Mouse (Mus musculus) forebrain, embryonic 13.5 days (tissue): ENCODE results near the gene Dact2. TPM values are rescaled to one million over a fixed set of nuclear protein-coding genes. Genes with fewer than 3 reads are reported as not detected.

Experiments
- ATAC-seq: fragments of 200-750 bp; cut with Nextera tagmentation; 2 replicates; pipeline ENCODE4 v1.8.0; 2017
- H3K27ac ChIP-seq: fragments of 300-500 bp; sonication (generic); 2 replicates; pipeline ENCODE4 v1.5.1; 2015; ENCODE audit warnings: inconsistent platforms, mild to moderate bottlenecking, moderate library complexity
- H3K27me3 ChIP-seq: fragments of 300-500 bp; sonication (generic); 2 replicates; pipeline ENCODE4 v1.6.1; 2015; ENCODE audit warnings: mild to moderate bottlenecking, inconsistent platforms
- H3K36me3 ChIP-seq: fragments of 300-500 bp; sonication (generic); 2 replicates; pipeline ENCODE4 v1.6.1; 2015; ENCODE audit warnings: mild to moderate bottlenecking, inconsistent platforms; ENCODE audit not compliant: poor library complexity, severe bottlenecking
- H3K4me1 ChIP-seq: fragments of 300-500 bp; sonication (generic); 2 replicates; pipeline ENCODE4 v1.6.1; 2015; ENCODE audit warnings: inconsistent platforms
- H3K4me2 ChIP-seq: fragments of 300-500 bp; sonication (generic); 2 replicates; pipeline ENCODE4 v1.6.1; 2015; ENCODE audit warnings: inconsistent platforms, mild to moderate bottlenecking, moderate library complexity
- H3K4me3 ChIP-seq: fragments of 300-500 bp; sonication (generic); 2 replicates; pipeline ENCODE4 v1.5.1; 2015; ENCODE audit warnings: mild to moderate bottlenecking, inconsistent platforms
- H3K9ac ChIP-seq: fragments of 300-500 bp; sonication (generic); 2 replicates; pipeline ENCODE4 v1.6.1; 2015; ENCODE audit warnings: mild to moderate bottlenecking, inconsistent platforms
- H3K9me3 ChIP-seq: fragments of 300-500 bp; sonication (generic); replicated peaks from 2 replicates; pipeline ENCODE4 v1.6.1; 2016; ENCODE audit warnings: inconsistent platforms
- WGBS: fragments of 180-500 bp; shearing (Covaris S2); methylation state at CpG from one replicate; pipeline ENCODE4 v1.1.7; 2015; 5-methylcytosine and 5-hydroxymethylcytosine counted together
- polyA plus RNA-seq: library from polyadenylated mRNA; unstranded; fragments of >200 nt; fragmentation: Nextera tagmentation; extraction: Ambion mirVana; gene quantifications from 2 replicates; pipeline ENCODE4 v1.2.1, GENCODE M21; 2015

The Dact2 gene
- polyA plus RNA-seq, 1 experiment from 2014 or later, result 0.88 TPM

- Histone ChIP-seq H3K4me3 (no peak overlapping the region), H3K4me2 (no peak overlapping the region), H3K27me3 (no peaks in the 10 kb centered on the region), H3K4me1 (peaks cover 5% of the 10 kb centered on the region; the same call in 1 of the 2 replicates), H3K9ac (no peak overlapping the region), H3K9me3 (no peaks in the 10 kb centered on the region), H3K36me3 (no peaks in the 10 kb centered on the region), H3K27ac (no peak overlapping the region)
- ATAC-seq, result 0 out of 2 replicates have a peak, but pooled peaks have one; percentile 43
- WGBS, result 63% methylated on average over 3 of the region's 3 CpGs
These were observed 28.5 kb upstream of the Dact2 start for GRCm38 (mm10) chr17:14232629-14233028.

- 19% methylated on average over 13 of the region's 13 CpGs for WGBS
These were observed 26.8 kb upstream of the Dact2 start for GRCm38 (mm10) chr17:14230698-14231430.

DNA sequence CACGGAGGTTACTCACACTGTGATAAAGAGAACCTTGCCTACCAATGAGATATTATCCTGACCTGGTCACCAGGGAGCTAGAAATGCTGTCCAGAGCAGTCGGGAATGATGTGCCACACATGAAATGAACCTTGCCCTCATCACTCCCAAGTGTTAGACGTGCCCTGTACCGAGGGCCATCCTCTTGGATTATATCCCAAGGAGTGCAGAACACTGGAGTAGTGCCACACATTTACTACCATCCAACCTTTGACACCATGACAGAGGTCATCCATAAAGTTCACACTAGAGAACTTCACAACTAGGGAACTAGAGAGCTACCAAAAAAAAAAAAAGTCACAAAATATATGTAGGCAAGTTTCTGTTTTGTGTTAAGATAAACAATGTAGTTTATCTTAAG lies 24.3 kb upstream of the Dact2 start:
- H3K27ac ChIP-seq, result no peak overlapping the region
- no peaks in the 10 kb centered on the region for H3K27me3 ChIP-seq
- no peak overlapping the region for H3K4me3 ChIP-seq
- no peak overlapping the region for H3K4me2 ChIP-seq
- ATAC-seq, result no peak
- H3K9me3 ChIP-seq, result no peaks in the 10 kb centered on the region
- H3K36me3 ChIP-seq, result no peaks in the 10 kb centered on the region
- WGBS, result 93% methylated on average over 4 of the region's 4 CpGs
- no peak overlapping the region for H3K9ac ChIP-seq
- peaks cover 5% of the 10 kb centered on the region; the same call in 1 of the 2 replicates for H3K4me1 ChIP-seq

More at GRCm38 (mm10) chr17:14230698-14231430, 26.8 kb upstream of the Dact2 start:
- Histone ChIP-seq H3K4me1 (peaks cover 5% of the 10 kb centered on the region; the same call in 1 of the 2 replicates), H3K36me3 (no peaks in the 10 kb centered on the region), H3K9ac (no peak overlapping the region; the same call in 1 of the 2 replicates), H3K9me3 (no peaks in the 10 kb centered on the region), H3K27ac (no peak overlapping the region), H3K4me3 (no peak overlapping the region), H3K27me3 (no peaks in the 10 kb centered on the region), H3K4me2 (no peak overlapping the region)
- ATAC-seq, result no peak

GRCm38 (mm10) chr17:14227601-14228000 lies 23.5 kb upstream of the Dact2 start:
- Histone ChIP-seq H3K9me3 (no peaks in the 10 kb centered on the region), H3K27ac (no peak overlapping the region), H3K36me3 (no peaks in the 10 kb centered on the region), H3K4me3 (no peak overlapping the region), H3K9ac (no peak overlapping the region), H3K27me3 (no peaks in the 10 kb centered on the region), H3K4me2 (no peak overlapping the region), H3K4me1 (peaks cover 5% of the 10 kb centered on the region; the same call in 1 of the 2 replicates)
- ATAC-seq, result no peak
- WGBS, result 66% methylated on average over 6 of the region's 6 CpGs

GRCm38 (mm10) chr17:14226778-14227177 lies 22.7 kb upstream of the Dact2 start:
- H3K4me3 ChIP-seq, result no peak overlapping the region
- H3K36me3 ChIP-seq, result no peaks in the 10 kb centered on the region
- no peaks in the 10 kb centered on the region for H3K27me3 ChIP-seq
- no peak overlapping the region for H3K27ac ChIP-seq
- H3K4me2 ChIP-seq, result no peak overlapping the region
- H3K4me1 ChIP-seq, result peaks cover 5% of the 10 kb centered on the region; the same call in 1 of the 2 replicates
- ATAC-seq, result no peak
- H3K9ac ChIP-seq, result no peak overlapping the region
- H3K9me3 ChIP-seq, result no peaks in the 10 kb centered on the region
- 43% methylated on average over 4 of the region's 4 CpGs for WGBS

- no peak for ATAC-seq
- Histone ChIP-seq H3K4me2 (no peak overlapping the region), H3K4me1 (peaks cover 3% of the 10 kb centered on the region; the same call in 1 of the 2 replicates), H3K27ac (no peak overlapping the region), H3K36me3 (no peaks in the 10 kb centered on the region), H3K9ac (no peak overlapping the region), H3K4me3 (no peak overlapping the region), H3K27me3 (no peaks in the 10 kb centered on the region), H3K9me3 (no peaks in the 10 kb centered on the region)
- 79% methylated on average over 9 of the region's 9 CpGs for WGBS
These were observed 22.0 kb upstream of the Dact2 start for GRCm38 (mm10) chr17:14225982-14226652.

- Histone ChIP-seq H3K36me3 (no peaks in the 10 kb centered on the region), H3K4me3 (no peak overlapping the region), H3K27me3 (no peaks in the 10 kb centered on the region), H3K9me3 (no peaks in the 10 kb centered on the region), H3K4me2 (no peak overlapping the region), H3K27ac (no peak overlapping the region), H3K4me1 (no peaks in the 10 kb centered on the region), H3K9ac (no peak overlapping the region)
- no peak for ATAC-seq
- WGBS, result 26% methylated on average over 11 of the region's 11 CpGs
These were observed 17.9 kb upstream of the Dact2 start for GRCm38 (mm10) chr17:14221893-14222615.

- no peak overlapping the region for H3K27ac ChIP-seq
- WGBS, result 67% methylated on average over 7 of the region's 7 CpGs
- ATAC-seq, result peak; percentile 55; the same call in 1 of the 2 replicates
These were observed 16.6 kb upstream of the Dact2 start for GRCm38 (mm10) chr17:14220606-14221202.

GRCm38 (mm10) chr17:14213976-14214529 lies 9.9 kb upstream of the Dact2 start:
- no peaks in the 10 kb centered on the region for H3K36me3 ChIP-seq
- no peak for ATAC-seq
- 81% methylated on average over 3 of the region's 3 CpGs for WGBS

More at GRCm38 (mm10) chr17:14220606-14221202, 16.6 kb upstream of the Dact2 start:
- no peaks in the 10 kb centered on the region for H3K36me3 ChIP-seq
- no peak overlapping the region for H3K4me3 ChIP-seq
- H3K9me3 ChIP-seq, result no peaks in the 10 kb centered on the region
- no peak overlapping the region for H3K4me2 ChIP-seq
- H3K27me3 ChIP-seq, result no peaks in the 10 kb centered on the region
- no peaks in the 10 kb centered on the region for H3K4me1 ChIP-seq
- no peak overlapping the region for H3K9ac ChIP-seq

GRCm38 (mm10) chr17:14212796-14213195 lies 8.7 kb upstream of the Dact2 start:
- Histone ChIP-seq H3K4me2 (no peak overlapping the region), H3K9ac (no peak overlapping the region), H3K4me1 (0 out of 2 replicates have a peak, but pooled peaks cover 3% of the 10 kb centered on the region), H3K36me3 (no peaks in the 10 kb centered on the region), H3K9me3 (no peaks in the 10 kb centered on the region), H3K4me3 (no peak overlapping the region), H3K27ac (no peak overlapping the region), H3K27me3 (no peaks in the 10 kb centered on the region)
- WGBS, result 76% methylated on average over 7 of the region's 7 CpGs
- no peak for ATAC-seq

More at GRCm38 (mm10) chr17:14213976-14214529, 9.9 kb upstream of the Dact2 start:
- no peak overlapping the region for H3K4me2 ChIP-seq
- no peak overlapping the region for H3K27ac ChIP-seq
- H3K4me1 ChIP-seq, result 0 out of 2 replicates have a peak, but pooled peaks cover 3% of the 10 kb centered on the region
- H3K27me3 ChIP-seq, result no peaks in the 10 kb centered on the region
- H3K9ac ChIP-seq, result no peak overlapping the region
- H3K4me3 ChIP-seq, result no peak overlapping the region
- no peaks in the 10 kb centered on the region for H3K9me3 ChIP-seq

DNA sequence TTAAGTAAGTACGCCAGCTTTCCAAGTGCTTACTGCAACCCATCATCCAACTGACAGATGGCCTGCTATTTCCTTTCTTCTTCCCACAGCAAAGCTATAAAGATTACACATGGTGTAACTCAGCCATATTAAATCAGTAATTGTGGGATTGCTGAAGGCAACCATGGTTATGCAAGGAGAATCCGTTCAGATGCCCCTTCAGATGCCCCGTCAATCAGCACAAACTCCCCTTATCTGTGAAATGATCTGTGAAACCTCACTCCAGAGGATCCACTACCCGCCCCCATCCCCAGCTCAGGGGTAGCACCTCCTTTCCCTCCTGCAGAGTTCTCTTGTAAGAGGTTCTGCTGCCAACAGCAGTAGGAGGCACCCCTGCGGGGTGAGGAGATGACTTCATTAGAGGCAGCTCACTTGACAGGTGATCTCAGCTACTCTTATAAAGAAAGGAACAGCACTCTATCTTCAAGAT lies 3.0 kb upstream of the Dact2 start:
- no peak overlapping the region for H3K4me3 ChIP-seq
- no peak for ATAC-seq
- H3K9ac ChIP-seq, result no peak overlapping the region
- H3K27me3 ChIP-seq, result peaks cover 33% of the 10 kb centered on the region
- no peak overlapping the region for H3K4me2 ChIP-seq
- H3K9me3 ChIP-seq, result no peaks in the 10 kb centered on the region
- H3K36me3 ChIP-seq, result no peaks in the 10 kb centered on the region
- no peak overlapping the region; the same call in 1 of the 2 replicates for H3K27ac ChIP-seq
- H3K4me1 ChIP-seq, result peaks cover 23% of the 10 kb centered on the region
- 33% methylated on average over 5 of the region's 5 CpGs for WGBS
